Mouse (Mus musculus) bone marrow, adult 2 months (tissue): ENCODE data around the gene Ccnl1. TPM values are rescaled to one million over a fixed set of nuclear protein-coding genes. Genes with fewer than 3 reads are reported as not detected.

ENCODE experiments used
- H3K27ac ChIP-seq: fragments of 200-500 bp; 2 replicates; pipeline ENCODE4 v1.5.1; 2012; ENCODE audit warnings: low read depth, mild to moderate bottlenecking, control low read depth, inconsistent platforms, low read length; ENCODE audit not compliant: control insufficient read depth, poor library complexity, insufficient read depth
- H3K4me1 ChIP-seq: fragments of 200-500 bp; 2 replicates; pipeline ENCODE4 v1.6.1; 2011; ENCODE audit warnings: low read length; ENCODE audit not compliant: control insufficient read depth, insufficient read depth
- H3K4me3 ChIP-seq: fragments of 200-500 bp; replicated peaks from 2 replicates; pipeline ENCODE3; 2011; ENCODE audit warnings: mild to moderate bottlenecking, low read depth, low read length, control low read depth; ENCODE audit not compliant: control insufficient read depth
- CTCF ChIP-seq: fragments of 200-500 bp; IDR thresholded peaks from 2 replicates; pipeline ENCODE4 v1.5.1; 2011; ENCODE audit warnings: low read length, control low read depth; ENCODE audit not compliant: control insufficient read depth, insufficient read depth
- POLR2A ChIP-seq: fragments of 200-500 bp; IDR thresholded peaks from 2 replicates; pipeline ENCODE4 v1.6.1; 2011; ENCODE audit warnings: low read depth, mild to moderate bottlenecking, control low read depth, low read length, borderline replicate concordance; ENCODE audit not compliant: control insufficient read depth
- WGBS: fragments of 180-500 bp; shearing (Covaris S2); methylation state at CpG from one replicate; pipeline ENCODE4 v1.1.7; 2018; 5-methylcytosine and 5-hydroxymethylcytosine counted together
- polyA plus RNA-seq: library from polyadenylated mRNA; stranded (reverse); fragments of >200 nt; gene quantifications from 2 replicates; pipeline ENCODE4 v1.2.4, GENCODE M21; 2011; ENCODE audit warnings: low replicate concordance; ENCODE audit not compliant: missing spikeins, insufficient read depth, insufficient read length

The Ccnl1 gene
- polyA plus RNA-seq, 1 experiment = 133 TPM

DNA sequence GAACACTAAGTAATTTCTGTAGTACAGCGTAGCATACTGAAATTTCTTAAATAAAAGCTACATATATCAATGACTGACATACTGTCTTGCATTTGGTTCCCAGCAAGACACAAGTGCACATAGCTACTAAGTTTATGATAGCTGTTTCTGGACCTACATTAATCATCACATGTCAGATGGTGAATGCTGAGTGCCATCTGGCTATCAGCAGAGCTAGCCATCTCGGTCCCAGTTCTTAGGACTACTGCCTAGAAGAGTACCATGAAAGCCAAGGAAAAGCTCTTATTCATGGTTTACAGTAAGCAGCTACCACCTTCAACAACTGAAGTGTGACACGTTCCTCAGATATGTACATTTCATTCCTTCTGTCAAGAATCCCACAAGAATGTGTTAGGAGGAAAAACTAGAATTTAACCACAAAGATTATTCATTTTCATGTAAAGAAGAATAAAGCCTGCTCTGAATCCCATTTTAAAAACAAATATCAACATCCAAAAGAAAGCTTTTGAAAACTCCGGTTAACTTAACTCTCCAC is 7.2 kb downstream of the Ccnl1 start:
- WGBS = 84% methylated on average over 4 of the region's 4 CpGs
- Histone ChIP-seq H3K27ac (no peak overlapping the region), H3K4me3 (no peak overlapping the region), H3K4me1 (peaks cover 3% of the 10 kb centered on the region; the same call in 1 of the 2 replicates)
- TF ChIP-seq POLR2A = no peak
- no peak for TF ChIP-seq CTCF

DNA sequence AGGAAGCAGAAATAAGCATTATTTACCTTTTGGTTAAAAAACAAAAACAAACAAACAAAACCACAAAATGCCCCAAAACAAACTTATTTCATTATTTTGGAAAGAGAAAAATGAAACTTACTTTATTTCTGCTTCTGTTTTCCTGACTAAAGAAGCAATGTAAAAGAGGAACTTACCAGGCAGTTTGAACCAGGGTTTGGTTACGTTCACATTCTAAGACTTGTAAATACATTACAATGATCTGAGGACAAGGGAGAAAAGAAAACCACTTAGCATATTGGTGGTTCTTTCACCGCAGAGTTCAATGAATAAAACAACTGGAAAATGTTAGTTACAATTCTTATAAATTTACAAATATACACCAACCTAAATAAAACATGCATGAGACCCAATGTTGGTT is 7.7 kb downstream of the Ccnl1 start:
- no peak for TF ChIP-seq POLR2A
- TF ChIP-seq CTCF = no peak
- 16% methylated on average over 2 of the region's 2 CpGs for WGBS
- Histone ChIP-seq H3K4me3 (no peak overlapping the region), H3K27ac (no peak overlapping the region), H3K4me1 (peaks cover 3% of the 10 kb centered on the region; the same call in 1 of the 2 replicates)

GRCm38 (mm10) chr3:65945277-65945932 is 12.6 kb downstream of the Ccnl1 start:
- H3K27ac ChIP-seq = no peak overlapping the region
- TF ChIP-seq CTCF (no peak), POLR2A (no peak)
- H3K4me3 ChIP-seq = no peak overlapping the region
- WGBS = 97% methylated on average over 2 of the region's 2 CpGs
- H3K4me1 ChIP-seq = peaks cover 1% of the 10 kb centered on the region; the same call in 1 of the 2 replicates

DNA sequence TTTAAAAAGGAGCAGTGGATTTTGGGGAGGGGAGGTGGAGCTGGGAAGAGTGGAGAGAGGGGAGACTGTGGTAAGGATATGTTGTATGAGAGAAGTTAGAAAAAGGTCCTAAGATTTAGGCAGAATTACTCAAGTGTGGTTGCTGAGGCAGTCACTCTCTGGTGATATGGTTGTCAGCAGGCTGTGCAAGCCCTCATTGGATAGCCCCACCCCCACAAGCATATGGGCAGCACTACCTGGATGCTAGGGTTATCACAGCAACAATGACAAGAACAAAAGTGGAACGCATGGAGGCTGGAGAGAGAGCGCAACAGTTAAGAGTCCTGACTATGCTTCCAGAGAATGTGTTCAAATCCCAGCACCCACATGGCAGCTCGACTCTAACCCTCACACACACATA is 13.3 kb downstream of the Ccnl1 start:
- H3K27ac ChIP-seq = no peak overlapping the region
- TF ChIP-seq CTCF (no peak), POLR2A (no peak)
- 85% methylated on average over 3 of the region's 3 CpGs for WGBS
- H3K4me1 ChIP-seq = no peaks in the 10 kb centered on the region; the same call in 1 of the 2 replicates
- H3K4me3 ChIP-seq = no peak overlapping the region

DNA sequence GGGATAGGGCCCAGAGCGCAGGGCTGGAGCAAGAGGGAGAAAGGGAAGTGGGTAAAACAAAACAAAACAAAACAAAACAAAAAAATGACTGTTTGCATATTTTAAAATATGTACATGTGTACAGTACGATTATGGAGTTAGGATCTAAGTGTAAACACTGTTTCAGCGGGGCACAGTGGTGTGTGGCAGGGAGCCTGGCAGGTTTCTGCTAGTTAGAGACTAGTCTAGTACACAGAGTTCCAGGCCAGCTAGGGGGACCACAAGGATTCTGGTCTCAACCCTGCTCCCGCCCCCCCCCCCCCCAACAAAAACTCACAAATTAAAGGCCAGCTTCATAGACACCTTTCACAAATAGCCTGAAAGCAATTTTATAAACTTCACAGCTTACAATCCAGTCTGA is 14.6 kb downstream of the Ccnl1 start:
- 82% methylated on average over 4 of the region's 4 CpGs for WGBS
- Histone ChIP-seq H3K27ac (no peak overlapping the region), H3K4me1 (no peaks in the 10 kb centered on the region; the same call in 1 of the 2 replicates), H3K4me3 (no peak overlapping the region)
- TF ChIP-seq CTCF (no peak), POLR2A (no peak)

DNA sequence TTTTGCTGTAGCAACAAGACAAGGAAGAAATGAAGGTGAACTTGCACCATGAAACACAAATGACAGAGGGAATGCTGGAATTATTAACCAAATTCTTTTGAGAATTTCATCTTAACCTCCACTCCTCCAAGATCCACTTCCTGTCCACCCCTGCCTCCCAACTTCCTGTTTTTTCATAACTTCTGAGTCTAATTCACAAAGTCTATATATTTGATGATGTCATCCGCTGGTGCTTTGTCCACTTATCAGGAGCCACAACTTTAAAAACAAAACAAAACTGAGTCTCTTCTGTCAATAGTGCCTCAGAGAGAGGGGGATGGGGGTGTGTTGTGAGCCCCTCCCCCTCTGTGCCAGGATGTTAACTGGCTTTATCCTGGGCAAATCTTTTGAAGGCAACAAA is 17.0 kb downstream of the Ccnl1 start:
- Histone ChIP-seq H3K4me3 (no peak overlapping the region), H3K27ac (no peak overlapping the region), H3K4me1 (no peaks in the 10 kb centered on the region; the same call in 1 of the 2 replicates)
- 56% methylated on average over 1 of the region's 1 CpGs for WGBS
- TF ChIP-seq CTCF (no peak), POLR2A (no peak)

- WGBS = 27% methylated on average over 3 of the region's 3 CpGs
- H3K27ac ChIP-seq = no peak overlapping the region
- TF ChIP-seq POLR2A (no peak), CTCF (no peak)
Observed at GRCm38 (mm10) chr3:65938211-65938610, 19.8 kb downstream of the Ccnl1 start.

GRCm38 (mm10) chr3:65936384-65936783 is 21.7 kb downstream of the Ccnl1 start:
- Histone ChIP-seq H3K27ac (no peak overlapping the region), H3K4me1 (no peaks in the 10 kb centered on the region; the same call in 1 of the 2 replicates), H3K4me3 (no peak overlapping the region)
- WGBS = 81% methylated on average over 12 of the region's 12 CpGs
- TF ChIP-seq CTCF (no peak), POLR2A (no peak)

More at GRCm38 (mm10) chr3:65938211-65938610, 19.8 kb downstream of the Ccnl1 start:
- no peaks in the 10 kb centered on the region; the same call in 1 of the 2 replicates for H3K4me1 ChIP-seq
- H3K4me3 ChIP-seq = no peak overlapping the region
